Mouse (Mus musculus): ENCODE measurements around the gene Twist2.
A peak's percentile ranks its signal among the peaks of the same experiment; 100 is the strongest.

DNA sequence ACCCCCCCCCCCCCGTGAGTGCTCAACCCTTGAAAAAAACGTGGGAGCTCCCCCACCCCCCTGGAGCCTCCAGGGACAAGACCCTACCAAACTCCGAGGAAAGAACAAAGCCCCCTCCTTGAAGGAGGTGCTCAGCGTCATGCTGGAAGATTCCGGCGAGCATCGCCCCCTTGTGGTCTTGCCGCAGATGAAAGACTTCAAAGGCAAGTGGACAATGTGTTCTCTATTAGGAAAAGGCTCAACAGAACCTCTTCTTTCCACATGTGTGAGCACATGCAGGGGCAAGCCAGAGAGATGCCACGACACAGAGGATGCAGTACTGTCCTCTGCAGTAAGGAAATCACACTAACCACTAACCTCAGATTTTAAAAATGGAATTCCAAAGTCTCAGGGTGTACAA is 46.2 kb upstream of the Twist2 start:
- TF ChIP-seq POLR2A (IDR thresholded peaks at IDR 0.05; ENCODE audit: extremely low read depth, insufficient read depth, low read length) (no peak), CTCF (IDR thresholded peaks at IDR 0.05; ENCODE audit: extremely low read depth, insufficient read depth, low read length) (peak; percentile 84)

All from cortical plate, adult 2 months (tissue).